Comparison of ENCODE assay signal across 8 mouse cellular contexts in genomic region chr10:121692944-121693579, GRCm38 (mm10). TPM values are rescaled to one million over a fixed set of nuclear protein-coding genes. Genes with fewer than 3 reads are reported as not detected.
DNase-seq lines count a peak whose midpoint lies in the region; ATAC-seq lines count a peak whose summit lies in the region.

No protein-coding gene starts in this region.

- H3K4me3 ChIP-seq in neural tube, embryonic 11.5 days (ENCODE audit: low read depth, low read length), result no peak overlapping the region; the same call in 1 of the 2 replicates
- no peak overlapping the region for H3K4me3 ChIP-seq in hindbrain, embryonic 14.5 days (replicated peaks; ENCODE audit: low read length)
- H3K4me3 ChIP-seq in liver, embryonic 11.5 days (ENCODE audit: low read depth, low read length), result peak overlapping the region; percentile 30

- H3K36me3 ChIP-seq in neural tube, embryonic 11.5 days (ENCODE audit: control insufficient read depth, insufficient read depth, low read length), result no peaks in the 10 kb centered on the region
- no peaks in the 10 kb centered on the region for H3K36me3 ChIP-seq in hindbrain, embryonic 14.5 days (replicated peaks; ENCODE audit: control insufficient read depth, insufficient read depth)
- H3K36me3 ChIP-seq in liver, embryonic 11.5 days (ENCODE audit: control insufficient read depth, insufficient read depth, low read length), result no peaks in the 10 kb centered on the region

- no peaks in the 10 kb centered on the region for H3K9me3 ChIP-seq in neural tube, embryonic 11.5 days (ENCODE audit: control insufficient read depth, low read length)
- no peaks in the 10 kb centered on the region for H3K9me3 ChIP-seq in hindbrain, embryonic 14.5 days (ENCODE audit: control insufficient read depth, low read length)
- no peaks in the 10 kb centered on the region for H3K9me3 ChIP-seq in liver, embryonic 11.5 days (ENCODE audit: control insufficient read depth, low read length)

- DNase-seq in neural tube, embryonic 11.5 days (ENCODE audit: low spot score), result no peak
- DNase-seq in neural tube, embryonic 10.5 days (ENCODE audit: extremely low spot score, low spot score), result no peak
- no peak for DNase-seq in hindbrain, embryonic 14.5 days (ENCODE audit: low spot score)
- DNase-seq in liver, embryonic 11.5 days (ENCODE audit: low spot score), result peak; percentile 37
- no peak for DNase-seq in right cerebral cortex, adult 18-20 months
- DNase-seq in spleen, postnatal 10 days (ENCODE audit: low spot score in 2 of 2), result no peak
- DNase-seq in layer of hippocampus, adult 9-11 months, result no peak
- DNase-seq in retina, embryonic 14.5 days (ENCODE audit: low spot score), result no peak

- no peaks in the 10 kb centered on the region for H3K4me1 ChIP-seq in neural tube, embryonic 11.5 days (ENCODE audit: control insufficient read depth, insufficient read depth, low read length)
- H3K4me1 ChIP-seq in hindbrain, embryonic 14.5 days (replicated peaks; ENCODE audit: control insufficient read depth, insufficient read depth, low read length), result no peaks in the 10 kb centered on the region
- H3K4me1 ChIP-seq in liver, embryonic 11.5 days (replicated peaks; ENCODE audit: control insufficient read depth, insufficient read depth, low read length), result no peaks in the 10 kb centered on the region; the same call in 1 of the 2 replicates

- H3K9ac ChIP-seq in neural tube, embryonic 11.5 days (ENCODE audit: low read length), result no peak overlapping the region
- no peak overlapping the region for H3K9ac ChIP-seq in hindbrain, embryonic 14.5 days
- H3K9ac ChIP-seq in liver, embryonic 11.5 days (ENCODE audit: low read depth, low read length), result 0 out of 2 replicates have a peak overlapping the region, but pooled peaks have one; percentile 8

- H3K4me2 ChIP-seq in neural tube, embryonic 11.5 days (ENCODE audit: low read depth), result 0 out of 2 replicates have a peak overlapping the region, but pooled peaks have one; percentile 10
- peak overlapping the region; percentile 30; the same call in 1 of the 2 replicates for H3K4me2 ChIP-seq in hindbrain, embryonic 14.5 days (replicated peaks)
- peak overlapping the region; percentile 61 for H3K4me2 ChIP-seq in liver, embryonic 11.5 days

- no peak for ATAC-seq in neural tube, embryonic 11.5 days (ENCODE audit: insufficient read depth, low FRiP score, low TSS enrichment)
- no peak for ATAC-seq in hindbrain, embryonic 14.5 days (ENCODE audit: low FRiP score)
- peak; percentile 51 for ATAC-seq in liver, embryonic 11.5 days (replicated peaks; ENCODE audit: low FRiP score)

- H3K27ac ChIP-seq in neural tube, embryonic 11.5 days (ENCODE audit: low read depth, low read length), result no peak overlapping the region
- no peak overlapping the region for H3K27ac ChIP-seq in hindbrain, embryonic 14.5 days
- H3K27ac ChIP-seq in liver, embryonic 11.5 days (ENCODE audit: low read depth, low read length), result no peak overlapping the region

- no peaks in the 10 kb centered on the region for H3K27me3 ChIP-seq in neural tube, embryonic 11.5 days (ENCODE audit: control insufficient read depth, insufficient read depth, low read length)
- no peaks in the 10 kb centered on the region for H3K27me3 ChIP-seq in hindbrain, embryonic 14.5 days (ENCODE audit: control insufficient read depth, insufficient read depth, low read length)
- H3K27me3 ChIP-seq in liver, embryonic 11.5 days (replicated peaks; ENCODE audit: control insufficient read depth, insufficient read depth, low read length), result no peaks in the 10 kb centered on the region

- WGBS in neural tube, embryonic 11.5 days, result 55% methylated on average over 18 of the region's 18 CpGs
- 51% methylated on average over 18 of the region's 18 CpGs for WGBS in hindbrain, embryonic 14.5 days
- WGBS in liver, embryonic 11.5 days, result 29% methylated on average over 18 of the region's 18 CpGs

RNA-seq across cellular contexts. Expression of gene BC048403, which starts 46.7 kb away (rescaled TPM):
- 2.7 and 2.9 TPM in 2 replicates for polyA plus RNA-seq in neural tube, embryonic 11.5 days (2014; fragmentation: Nextera tagmentation; extraction: Ambion mirVana)
- 2.8 and 3.0 TPM in 2 replicates for polyA plus RNA-seq in hindbrain, embryonic 14.5 days (2014; fragmentation: Nextera tagmentation; extraction: Ambion mirVana)
- polyA plus RNA-seq in liver, embryonic 11.5 days (2014; fragmentation: Nextera tagmentation; extraction: Ambion mirVana), result 5.6 and 6.7 TPM in 2 replicates

RNA-seq across cellular contexts. Expression of gene D930020B18Rik, which starts 51.7 kb away (rescaled TPM):
- polyA plus RNA-seq in neural tube, embryonic 11.5 days (2014; fragmentation: Nextera tagmentation; extraction: Ambion mirVana), result 0.26 TPM in 1 of 2 replicates, not detected in the other
- 0.16 and 0.31 TPM in 2 replicates for polyA plus RNA-seq in hindbrain, embryonic 14.5 days (2014; fragmentation: Nextera tagmentation; extraction: Ambion mirVana)
- polyA plus RNA-seq in liver, embryonic 11.5 days (2014; fragmentation: Nextera tagmentation; extraction: Ambion mirVana), result 0.39 TPM in 1 of 2 replicates, not detected in the other

Comparison
In these comparisons a context has a peak if more than half of its experiments do, and no peak if none do; other contexts are left out.
1. H3K4me2 ChIP-seq: peak in every context shown above with its lines; median percentile 61 in liver, embryonic 11.5 days; 30 in hindbrain, embryonic 14.5 days; 10 in neural tube, embryonic 11.5 days.